Mouse (Mus musculus) natural killer cell, adult 2 months (primary cell): ENCODE data around the gene Camk2b.
"Not testable (repeated sequence)": the region's sequence is repeated elsewhere in the genome, so short reads cannot be mapped to it uniquely, and the experiment has no call there.

Experiments
- DNase-seq, 2 experiments: peaks; one replicate each; pipeline ENCODE4 v3.0.0; 2022; ENCODE audit warnings: low spot score in 2 of 2

The Camk2b gene

DNA sequence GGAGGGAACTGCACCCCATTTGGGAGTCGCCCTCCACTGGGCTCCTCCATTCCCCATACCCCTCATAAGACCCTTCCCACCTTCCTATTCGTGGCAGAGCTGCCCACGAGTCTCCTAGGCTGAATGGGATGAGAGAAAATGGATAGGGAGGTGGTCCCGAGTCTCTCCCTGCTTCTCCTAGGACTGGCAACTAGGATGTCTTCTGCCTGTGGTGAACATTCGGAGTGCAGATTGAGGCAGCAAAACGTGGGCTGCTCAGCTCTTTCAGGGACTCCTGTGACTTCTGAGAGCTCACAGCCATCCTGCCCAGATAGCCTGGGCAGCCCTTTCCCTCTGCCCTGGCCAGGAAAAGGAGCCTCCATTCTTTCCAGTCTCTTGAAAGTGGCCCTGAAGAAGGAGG, at the start of gene Camk2b:
Gene Camk2b, minus strand, starts transcription at position 187 of the 400 bp plus-strand sequence.
- DNase-seq: no peak

DNA sequence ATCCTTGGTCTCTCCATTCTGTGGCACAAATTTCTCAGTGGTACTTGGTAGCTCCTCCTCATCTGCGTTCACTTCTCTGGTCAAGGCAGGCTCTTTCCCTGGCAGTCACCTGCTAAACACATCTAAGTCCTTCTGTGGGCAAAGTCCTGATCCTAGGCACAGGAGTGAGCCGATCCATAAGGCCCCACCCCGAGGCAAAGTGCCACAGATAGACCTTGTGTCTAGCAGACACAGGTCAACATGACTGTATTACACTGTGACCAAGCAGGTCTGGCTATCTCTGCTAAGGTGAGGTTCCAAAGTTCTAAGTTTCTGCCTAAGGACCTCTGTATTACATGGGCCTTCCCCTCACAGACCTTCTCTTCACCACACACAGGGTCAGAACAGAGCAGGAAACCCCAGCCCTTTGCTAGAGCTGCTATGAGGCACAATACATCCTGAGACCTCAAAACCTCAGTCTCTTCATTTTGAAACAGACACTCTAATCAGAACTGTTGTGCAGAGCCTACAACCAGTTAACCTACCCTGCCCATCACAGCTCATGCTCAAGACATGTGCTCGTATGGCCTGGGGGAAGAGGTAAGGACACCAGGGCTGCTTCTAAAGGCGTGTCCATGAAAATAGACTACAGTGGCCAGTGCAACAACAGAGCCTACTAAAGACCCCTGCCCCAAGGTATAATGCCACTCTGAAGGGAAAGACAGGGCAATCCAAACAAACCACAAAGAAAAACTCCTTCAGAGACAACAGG, 45.7 kb upstream of the Camk2b start:
- DNase-seq: no peak

DNA sequence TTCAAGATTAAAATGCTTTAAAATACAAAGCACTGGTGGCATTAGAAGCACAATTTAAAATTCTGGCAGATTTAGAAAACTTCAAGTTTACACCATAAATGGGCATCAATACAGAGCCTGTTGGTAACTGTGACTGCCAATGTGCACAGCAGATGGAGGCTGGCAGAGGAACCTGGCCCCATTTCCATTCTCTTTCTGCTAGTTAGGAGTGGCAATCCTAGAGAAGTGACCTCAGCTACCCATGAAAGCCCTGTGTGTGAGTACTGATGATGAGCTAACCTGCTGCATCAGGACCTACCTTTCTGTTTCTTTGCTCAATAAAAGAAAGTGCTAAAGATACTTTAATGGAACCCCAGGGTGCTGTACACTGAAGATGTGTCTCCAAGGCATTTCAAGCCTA, 43.8 kb upstream of the Camk2b start:
- no peak for DNase-seq

DNA sequence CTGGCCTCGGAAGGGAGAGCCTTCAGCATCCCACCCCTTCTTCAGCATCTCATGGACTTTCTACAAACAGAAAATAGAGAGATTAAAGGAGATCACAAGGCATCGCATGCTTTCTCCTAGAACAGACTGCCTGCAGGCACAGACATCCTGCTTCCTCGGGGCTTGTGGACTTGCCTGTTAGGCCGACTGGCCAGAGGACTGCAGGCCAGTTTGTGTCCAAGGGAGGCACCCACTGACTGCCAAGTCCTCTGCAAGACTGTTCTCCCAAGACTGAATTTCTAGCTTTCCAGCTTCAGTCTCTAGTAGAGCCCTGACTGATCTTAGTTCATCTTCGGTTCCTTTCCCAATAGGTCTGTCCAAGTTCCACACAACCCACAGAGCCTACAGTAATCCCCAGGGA, 42.1 kb upstream of the Camk2b start:
- DNase-seq: no peak

DNA sequence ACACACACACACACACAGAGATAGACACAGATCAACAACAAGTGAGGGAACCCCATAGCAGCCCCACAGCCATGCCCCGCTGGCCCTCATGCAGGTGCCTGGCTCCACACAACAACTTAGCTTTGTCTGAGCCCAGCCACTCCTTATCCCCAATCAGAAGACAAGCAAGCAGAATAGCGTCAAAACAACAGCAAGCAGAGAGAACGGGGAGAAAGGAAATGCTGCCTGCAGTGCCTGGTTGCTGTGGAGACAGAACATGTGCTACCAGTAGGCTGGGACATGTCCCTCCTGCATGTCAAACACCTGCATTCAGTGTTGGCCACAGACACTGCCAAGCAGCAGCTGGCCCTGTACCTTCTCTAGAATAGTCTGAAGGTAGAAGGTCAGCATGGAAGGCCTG, 41.6 kb upstream of the Camk2b start:
- no peak for DNase-seq

DNA sequence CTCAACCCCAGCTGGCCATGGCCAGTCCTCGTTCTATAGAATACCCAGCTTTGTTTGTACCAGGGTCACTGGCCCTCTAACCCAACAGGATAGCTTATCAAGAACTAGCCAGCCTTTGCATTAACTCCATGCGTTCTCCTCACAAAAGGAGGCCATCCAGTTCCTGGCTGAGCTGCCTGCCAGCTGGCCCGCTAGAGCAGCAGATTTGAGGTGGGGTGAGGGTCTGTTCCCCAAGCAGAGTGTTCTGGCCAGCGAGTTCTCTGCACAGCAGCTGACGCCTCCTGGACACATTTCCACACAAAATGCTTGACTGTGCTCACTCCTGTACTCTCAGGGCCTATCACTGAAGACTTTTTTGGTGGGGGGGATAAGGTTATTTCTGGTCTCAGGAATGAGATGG, 38.6 kb upstream of the Camk2b start:
- no peak for DNase-seq

DNA sequence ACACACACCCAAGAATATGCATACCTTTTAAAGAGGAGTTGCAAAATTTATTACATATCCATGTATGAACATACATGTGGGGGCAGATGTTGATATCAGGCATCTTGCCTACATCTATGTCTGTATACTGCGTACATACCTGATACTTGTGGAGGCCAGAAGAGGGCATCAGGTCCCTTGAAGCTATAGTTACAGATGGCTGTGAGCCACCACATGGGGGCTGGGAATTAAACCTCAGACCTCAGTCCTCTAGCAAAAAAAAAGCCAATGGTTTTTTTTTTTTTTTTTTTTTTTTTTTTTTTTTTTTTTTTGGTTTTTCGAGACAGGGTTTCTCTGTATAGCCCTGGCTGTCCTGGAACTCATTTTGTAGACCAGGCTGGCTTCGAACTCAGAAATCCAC, 30.5 kb upstream of the Camk2b start:
- not testable (repeated sequence) for DNase-seq

DNA sequence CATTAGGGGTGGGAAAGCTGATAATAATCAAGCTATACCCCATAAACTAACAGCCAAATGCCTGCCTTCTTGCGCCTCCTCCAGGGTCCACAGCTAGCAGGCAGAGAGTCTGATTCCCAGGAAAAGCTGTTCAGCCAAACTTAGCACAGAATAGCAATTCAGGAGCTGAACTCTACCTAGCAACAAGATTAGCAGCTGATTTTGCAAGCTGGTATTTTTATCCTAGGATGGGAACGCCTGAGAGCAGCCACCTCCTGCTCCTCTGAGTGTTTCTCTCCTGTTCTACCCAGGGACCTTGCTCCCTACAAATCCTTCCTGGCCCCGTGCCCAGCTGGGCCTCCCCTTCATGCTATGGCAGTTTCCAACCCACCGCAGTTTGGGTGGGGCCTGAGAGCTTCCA, 20.8 kb upstream of the Camk2b start:
- DNase-seq: no peak

DNA sequence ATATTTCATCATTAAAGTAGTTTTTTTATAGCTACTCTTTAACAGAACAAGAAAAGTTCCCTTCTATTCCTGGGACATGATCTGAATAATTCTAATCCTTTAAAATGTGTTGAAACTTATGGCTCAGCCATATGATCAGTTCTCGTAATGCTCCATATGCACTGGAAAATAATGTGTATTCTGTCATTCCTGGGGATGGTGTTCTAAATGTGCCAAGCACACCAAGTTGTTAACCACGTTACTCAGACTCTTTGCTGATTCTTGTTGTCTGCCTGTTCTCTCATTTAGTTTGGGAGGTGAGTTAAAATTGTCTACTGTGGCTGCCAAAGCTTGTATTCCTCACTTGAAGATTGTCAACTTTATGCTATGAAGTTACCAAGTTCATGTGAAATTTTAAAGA, 12.6 kb upstream of the Camk2b start:
- DNase-seq: no peak

DNA sequence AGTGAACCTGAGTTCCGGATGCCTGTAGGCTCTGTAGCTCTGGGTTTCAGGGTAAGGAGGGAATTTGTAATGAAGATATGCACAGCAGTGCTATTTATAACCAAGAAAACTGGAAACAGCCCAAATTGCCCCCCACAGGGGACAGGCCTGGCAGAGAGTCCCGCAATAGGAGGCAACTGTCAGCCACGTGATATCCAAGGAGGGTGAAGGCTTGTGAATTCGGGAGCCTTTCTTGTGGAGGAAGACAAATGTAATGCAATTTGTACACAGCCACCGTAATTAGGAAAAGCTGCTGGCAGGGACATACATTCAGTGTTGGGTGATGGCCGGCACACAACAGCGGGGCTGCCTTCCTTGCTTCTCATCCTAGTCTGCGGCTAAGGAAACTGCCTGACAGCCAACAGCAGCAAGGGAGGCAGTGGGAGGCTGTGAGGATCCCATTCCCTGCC, 9.5 kb upstream of the Camk2b start:
- DNase-seq: no peak

DNA sequence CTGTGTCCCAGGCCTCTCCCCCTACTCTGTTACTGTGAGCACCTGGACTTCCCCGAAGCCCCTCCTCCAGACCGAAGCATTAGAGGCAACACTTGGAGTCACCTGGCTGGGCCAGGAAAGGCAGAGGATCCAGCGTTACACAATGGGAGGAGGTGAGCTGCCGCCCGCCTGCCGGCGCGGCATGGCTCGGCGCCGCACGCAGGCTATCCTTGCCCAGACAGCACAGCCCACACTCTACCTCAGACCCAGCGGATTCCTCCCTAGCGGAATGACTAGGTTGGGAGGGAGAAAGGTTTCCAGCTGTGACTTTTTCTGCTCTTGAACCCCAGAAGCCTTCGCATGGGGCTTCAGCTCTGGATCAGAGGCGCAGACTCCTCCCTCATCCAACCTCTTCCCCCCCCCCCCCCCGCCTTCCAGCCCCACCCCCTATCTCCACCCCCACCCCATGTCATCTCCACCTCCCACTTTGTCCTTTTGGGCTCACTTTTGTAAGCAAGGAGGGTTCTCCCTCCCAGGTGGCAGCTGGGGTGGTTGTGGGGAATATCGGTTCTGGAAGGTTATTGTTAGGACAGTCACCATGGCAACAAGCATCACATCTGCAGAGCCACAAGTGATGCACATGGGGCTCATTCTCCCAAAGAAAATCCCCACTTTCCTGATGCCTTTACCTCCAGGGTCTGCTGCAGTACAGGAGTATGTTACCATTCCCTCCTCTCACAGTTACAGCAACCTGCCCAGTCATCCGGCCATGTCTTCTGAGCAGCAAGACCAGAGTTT, 2.2 kb upstream of the Camk2b start:
- no peak for DNase-seq

DNA sequence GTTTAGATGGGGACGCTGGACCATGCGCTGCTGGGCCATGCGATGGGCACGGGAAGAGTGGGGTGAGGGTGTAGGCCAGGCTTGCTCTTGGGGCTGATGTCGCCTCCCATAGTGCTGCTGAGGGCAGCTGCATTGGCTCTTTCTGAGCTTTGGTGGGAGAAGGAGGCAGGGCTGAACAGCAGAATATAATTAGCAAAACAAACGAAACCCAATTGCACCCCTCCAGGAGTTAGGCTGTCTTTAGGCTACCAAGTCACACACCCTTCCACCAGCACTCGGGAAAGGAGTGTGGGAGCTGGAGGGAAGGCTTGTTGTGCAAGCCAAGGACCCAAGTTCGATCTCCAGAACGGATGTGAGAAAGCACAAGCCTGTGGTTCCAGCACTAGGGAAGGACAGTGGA, 998 bp upstream of the Camk2b start:
- no peak for DNase-seq

DNA sequence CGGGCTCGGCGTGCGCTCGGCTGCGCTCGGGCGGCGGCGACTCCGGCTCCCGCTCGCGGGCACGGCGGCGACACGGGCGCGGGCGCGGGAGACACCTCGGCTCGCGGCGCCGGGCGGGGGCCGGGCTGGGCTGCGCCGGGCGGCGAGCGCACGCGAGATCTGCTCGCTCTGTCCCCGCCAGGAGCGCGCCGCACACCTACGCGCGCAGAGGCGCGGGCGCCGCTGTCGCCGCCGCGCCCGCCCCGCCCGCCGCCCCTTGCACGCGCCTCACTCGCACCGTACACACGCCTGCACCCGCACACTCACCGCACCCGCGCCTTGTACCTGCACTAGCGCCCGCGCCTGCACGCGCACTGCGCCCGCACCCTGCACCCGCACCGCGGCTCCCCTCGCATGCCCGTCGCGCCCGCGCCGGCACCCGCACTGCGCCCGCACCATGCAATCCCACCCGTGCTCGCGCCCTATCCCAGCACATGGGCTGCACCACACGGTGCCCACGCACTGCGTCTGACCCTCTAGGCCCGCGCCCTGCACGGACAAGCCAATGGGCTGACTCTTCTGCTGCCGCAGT, 526 bp downstream of the Camk2b start:
- DNase-seq: no peak

DNA sequence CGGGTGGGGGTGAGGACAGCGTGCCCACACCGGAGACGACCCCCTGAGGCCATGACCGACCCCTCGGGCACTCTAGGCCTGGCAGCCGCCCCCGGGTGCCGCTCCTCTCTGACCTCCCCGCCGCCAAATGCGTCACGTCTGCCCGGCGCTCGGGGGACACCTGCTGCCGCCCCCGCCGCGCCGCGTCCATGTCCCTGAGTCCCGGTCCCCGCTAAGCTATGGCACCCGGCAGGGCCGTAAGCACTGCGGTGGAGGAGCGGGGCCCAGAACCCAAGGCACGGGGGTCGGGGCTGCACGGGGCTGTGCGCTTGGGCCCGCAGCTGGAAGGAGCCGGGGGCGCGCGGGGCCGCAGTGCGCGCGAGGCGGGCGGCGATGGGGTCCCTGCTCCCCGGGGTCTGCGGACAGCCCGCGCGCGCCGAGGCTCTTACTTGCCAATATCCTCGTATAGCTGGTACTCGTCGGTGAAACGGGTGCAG, 1.1 kb downstream of the Camk2b start:
- no peak for DNase-seq

DNA sequence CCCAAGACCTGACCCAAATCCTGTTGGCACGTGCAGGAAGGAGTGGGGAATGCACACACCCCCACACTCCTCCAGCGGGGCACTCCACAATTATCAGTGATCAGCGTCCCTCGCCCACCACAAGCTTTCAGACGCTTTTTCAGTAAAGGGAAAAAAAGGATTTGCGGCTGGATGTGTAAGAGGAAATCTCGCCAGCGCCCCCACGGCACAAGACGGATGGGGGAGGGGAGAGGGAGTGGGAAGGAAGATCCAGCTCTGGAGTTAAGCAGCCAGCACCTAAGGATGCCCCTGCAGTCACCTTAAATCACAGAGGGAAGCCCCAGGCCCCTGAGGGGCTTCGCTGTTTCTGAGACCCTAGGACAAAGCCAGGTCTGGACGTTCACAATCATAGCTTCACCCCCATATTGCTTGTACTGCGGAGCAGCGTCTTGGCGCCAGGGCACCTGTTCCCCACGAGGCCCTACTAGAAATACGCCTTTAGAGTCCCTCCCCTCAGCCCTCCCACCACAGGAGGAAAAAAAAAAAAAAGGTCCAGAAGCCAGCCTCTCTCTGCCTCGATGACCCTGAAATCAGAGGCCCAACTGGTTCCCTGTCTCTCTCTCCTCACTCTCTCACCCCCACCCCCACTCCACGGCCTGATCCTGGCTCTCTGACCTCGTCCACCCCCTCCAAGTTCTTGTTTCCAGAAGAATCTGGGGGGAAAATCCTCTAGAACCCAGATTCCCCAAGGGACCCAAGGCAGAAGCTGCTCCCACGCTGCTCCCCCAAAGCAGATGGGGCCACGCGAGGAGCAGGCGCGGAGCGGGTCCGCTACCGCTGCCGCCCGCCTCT, 1.7 kb downstream of the Camk2b start:
- DNase-seq: no peak

DNA sequence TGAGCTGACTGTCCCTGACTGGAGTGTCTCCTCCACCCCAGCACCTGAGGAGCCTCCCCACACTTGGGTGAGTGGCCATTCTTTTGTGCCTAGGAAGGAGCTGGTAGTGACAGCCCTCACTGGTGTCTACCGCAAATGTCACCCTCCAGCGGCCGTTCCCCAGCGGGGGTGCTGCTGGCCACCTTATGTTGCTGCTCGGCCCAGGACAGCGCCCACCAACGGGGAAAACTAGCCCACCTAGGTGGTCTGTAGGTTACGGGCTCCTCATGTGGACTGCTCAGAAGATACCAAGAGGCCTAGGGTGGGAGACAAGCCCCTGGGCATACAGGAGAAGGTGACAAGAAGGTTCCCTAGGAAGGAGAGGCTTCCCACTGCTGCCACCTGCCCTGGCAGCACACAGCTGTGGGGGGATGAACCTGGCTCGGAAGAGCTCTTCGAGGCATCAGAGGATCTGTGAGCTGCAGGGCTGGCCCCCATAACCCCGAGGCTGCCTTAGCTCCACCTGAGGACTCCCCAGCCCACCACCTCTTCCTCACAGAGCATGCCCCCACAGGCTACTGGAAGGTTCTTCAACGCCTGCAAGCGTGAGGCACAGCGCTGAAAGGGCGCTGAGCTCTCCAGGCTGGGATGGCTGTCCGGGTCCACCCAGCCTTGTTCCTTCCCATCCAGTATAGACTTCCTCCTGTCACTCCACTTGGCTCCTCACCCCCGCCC, 2.5 kb downstream of the Camk2b start:
- DNase-seq: no peak

DNA sequence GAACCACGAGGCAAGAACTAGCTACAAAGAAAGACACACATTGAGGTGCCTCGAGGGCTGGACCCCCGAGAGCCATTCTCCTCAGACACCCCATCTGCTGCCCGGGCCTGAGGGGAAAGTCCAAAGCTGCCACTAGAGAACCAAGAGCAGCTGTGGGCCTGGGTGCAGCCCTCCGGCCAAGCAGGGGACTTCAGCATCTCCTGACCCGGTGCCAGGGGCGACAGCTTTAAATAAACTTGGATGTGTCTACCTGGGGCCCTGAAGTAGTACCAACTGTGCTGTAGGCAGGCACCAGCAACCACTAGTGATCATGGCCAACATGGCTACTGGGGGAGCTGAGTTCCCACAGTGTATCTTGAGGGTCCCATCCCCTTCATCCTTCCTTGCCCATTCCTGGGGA, 3.1 kb downstream of the Camk2b start:
- DNase-seq: no peak

DNA sequence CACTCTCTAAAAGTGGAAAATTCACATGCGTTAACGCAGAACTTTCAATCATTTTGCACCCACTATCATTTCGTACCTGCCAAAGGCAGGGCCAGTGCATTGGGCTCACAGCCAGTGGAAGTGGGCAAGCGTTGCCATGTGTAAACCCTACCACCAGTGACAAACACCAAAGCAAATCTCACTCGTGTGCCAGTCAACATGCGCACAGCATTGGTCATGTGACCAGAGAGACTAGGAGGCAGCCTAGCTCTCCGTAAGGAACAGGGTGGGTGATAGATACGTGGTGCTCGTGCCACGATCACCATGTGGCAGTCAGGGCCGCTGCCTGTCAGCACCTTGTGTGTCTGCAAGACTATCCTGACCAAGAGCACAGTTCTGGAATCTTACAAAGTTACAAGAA, 3.8 kb downstream of the Camk2b start:
- no peak for DNase-seq

DNA sequence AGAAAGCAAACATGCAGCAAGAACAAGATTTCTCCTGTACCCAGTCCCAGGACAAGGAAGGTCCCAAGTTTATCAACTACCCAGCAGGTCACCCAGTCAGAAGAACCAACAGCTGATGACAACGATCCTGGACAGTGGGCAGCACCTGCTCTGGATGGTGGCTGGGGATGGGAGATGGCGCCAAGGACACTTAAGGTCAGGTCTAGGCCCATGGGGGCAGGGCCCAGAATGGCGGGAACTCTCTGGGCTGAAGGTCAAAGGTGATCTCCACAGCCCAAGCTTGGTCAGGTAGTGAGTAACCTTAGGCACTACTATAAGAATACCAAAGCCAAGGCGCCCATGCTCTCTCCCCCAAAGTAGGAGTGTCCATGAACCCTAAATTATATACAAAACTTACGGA, 4.3 kb downstream of the Camk2b start:
- no peak for DNase-seq

DNA sequence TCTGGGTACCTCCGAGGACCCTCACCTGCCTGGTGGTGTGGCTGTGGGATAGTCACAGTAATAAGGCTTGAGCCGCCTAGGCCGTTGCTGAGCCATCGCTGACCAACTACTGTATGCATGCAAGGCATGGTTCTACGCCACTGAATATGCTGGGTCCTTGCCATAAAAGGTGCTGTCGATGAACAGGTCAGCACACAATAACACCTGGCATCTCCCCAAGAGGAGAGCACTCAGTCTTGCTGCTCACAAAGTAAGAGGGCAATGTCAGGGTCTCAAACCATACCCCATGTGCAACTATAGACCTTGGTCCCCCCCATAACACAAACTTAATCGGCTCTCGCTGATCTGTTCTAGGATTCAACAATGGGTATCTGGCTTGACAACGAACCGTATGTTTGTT, 7.0 kb downstream of the Camk2b start:
- DNase-seq: no peak

DNA sequence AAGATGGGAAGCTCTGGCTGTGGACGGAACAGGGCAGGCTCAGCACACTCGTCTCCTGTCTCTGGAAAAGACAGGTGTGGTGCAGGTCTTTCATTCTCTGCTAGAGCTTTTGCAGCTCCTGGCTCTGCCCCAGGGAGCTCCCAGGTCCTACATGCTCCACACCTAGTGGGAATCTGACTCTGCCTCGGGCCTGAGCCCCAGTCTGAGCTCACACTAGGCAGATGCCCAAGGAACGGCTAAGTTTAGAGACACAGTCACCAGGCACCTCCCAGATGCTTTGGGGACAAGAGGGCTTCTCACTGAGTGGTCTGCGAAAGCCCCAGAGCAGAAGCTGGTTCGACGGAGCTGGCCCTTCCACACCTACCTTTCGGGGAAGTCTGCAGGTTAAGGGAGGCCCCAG, 12.8 kb downstream of the Camk2b start:
- no peak for DNase-seq
